Mouse (Mus musculus) neural tube, embryonic 11.5 days (tissue): ENCODE measurements around the gene Ank2. TPM values are rescaled to one million over a fixed set of nuclear protein-coding genes. Genes with fewer than 3 reads are reported as not detected.

Experiments
- ATAC-seq: fragments of 200-750 bp; cut with Nextera tagmentation; 2 replicates; pipeline ENCODE4 v1.8.0; 2017; ENCODE audit warnings: moderate number of reproducible peaks, mild to moderate bottlenecking, moderate TSS enrichment, moderate library complexity; ENCODE audit not compliant: insufficient read depth, low FRiP score, low TSS enrichment
- DNase-seq: peaks from one replicate; pipeline ENCODE4 v3.0.0-alpha.2; 2015; ENCODE audit warnings: low spot score
- H3K27ac ChIP-seq: fragments of 300-500 bp; sonication (generic); 2 replicates; pipeline ENCODE4 v1.5.1; 2014; ENCODE audit warnings: low read depth, mild to moderate bottlenecking, low read length
- H3K27me3 ChIP-seq: fragments of 300-500 bp; sonication (generic); 2 replicates; pipeline ENCODE4 v1.6.1; 2014; ENCODE audit warnings: mild to moderate bottlenecking, low read length, mixed read lengths; ENCODE audit not compliant: control insufficient read depth, insufficient read depth
- H3K36me3 ChIP-seq: fragments of 300-500 bp; sonication (generic); 2 replicates; pipeline ENCODE4 v1.6.1; 2014; ENCODE audit warnings: mild to moderate bottlenecking, low read length, moderate library complexity, mixed read lengths; ENCODE audit not compliant: control insufficient read depth, insufficient read depth
- H3K4me1 ChIP-seq: fragments of 300-500 bp; sonication (generic); 2 replicates; pipeline ENCODE4 v1.6.1; 2014; ENCODE audit warnings: low read length, mixed read lengths; ENCODE audit not compliant: control insufficient read depth, insufficient read depth
- H3K4me2 ChIP-seq: fragments of 300-500 bp; sonication (generic); 2 replicates; pipeline ENCODE4 v1.6.1; 2014; ENCODE audit warnings: low read depth, mild to moderate bottlenecking, moderate library complexity
- H3K4me3 ChIP-seq: fragments of 300-500 bp; sonication (generic); 2 replicates; pipeline ENCODE4 v1.5.1; 2014; ENCODE audit warnings: low read depth, low read length
- H3K9ac ChIP-seq: fragments of 300-500 bp; sonication (generic); 2 replicates; pipeline ENCODE4 v1.6.1; 2014; ENCODE audit warnings: mild to moderate bottlenecking, low read length
- H3K9me3 ChIP-seq: fragments of 300-500 bp; sonication (generic); 2 replicates; pipeline ENCODE4 v1.6.1; 2016; ENCODE audit warnings: low read length; ENCODE audit not compliant: control insufficient read depth
- WGBS: fragments of 180-500 bp; shearing (Covaris S2); extraction: QIAGEN DNeasy Blood & Tissue Kit; methylation state at CpG from one replicate; pipeline ENCODE4 v1.1.7; 2014; 5-methylcytosine and 5-hydroxymethylcytosine counted together
- polyA plus RNA-seq: library from polyadenylated mRNA; unstranded; fragments of >200 nt; fragmentation: Nextera tagmentation; extraction: Ambion mirVana; gene quantifications from 2 replicates; pipeline ENCODE4 v1.2.1, GENCODE M21; 2014

The Ank2 gene
- polyA plus RNA-seq, 1 experiment from 2014 or later = 64.8 TPM

DNA sequence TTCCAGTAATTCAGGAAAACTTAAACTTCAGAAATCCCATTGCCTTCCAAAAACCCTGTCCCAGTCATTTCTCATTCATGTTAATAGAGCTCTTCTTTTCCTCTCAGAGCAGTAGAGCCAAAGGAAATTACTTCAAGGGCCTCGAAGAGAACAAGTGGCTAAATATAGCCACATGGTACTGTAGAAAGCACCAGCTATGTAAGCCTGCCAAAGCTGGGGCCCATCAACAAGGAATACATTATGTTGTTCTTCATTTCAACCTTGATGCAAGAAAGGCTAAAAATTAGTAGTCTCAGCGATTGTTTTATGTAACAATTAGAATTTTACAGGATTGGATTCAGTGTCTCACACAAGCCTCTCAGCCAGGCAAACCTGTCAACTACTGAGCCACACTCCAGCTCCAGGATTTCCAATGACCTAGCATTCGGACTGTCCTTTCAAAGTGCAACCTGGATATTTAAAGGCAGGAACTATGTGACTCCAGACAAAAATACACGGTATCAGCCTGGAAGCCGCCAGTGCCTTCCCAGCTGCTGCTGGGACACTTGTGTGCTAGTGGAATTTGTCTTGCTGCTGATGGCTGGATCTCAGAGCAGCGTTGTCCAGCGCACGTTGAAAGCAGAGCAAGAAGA, 26.2 kb upstream of the Ank2 start:
- Histone ChIP-seq H3K27ac (no peak overlapping the region), H3K4me1 (no peaks in the 10 kb centered on the region), H3K4me2 (no peak overlapping the region), H3K27me3 (no peaks in the 10 kb centered on the region), H3K36me3 (no peaks in the 10 kb centered on the region), H3K9me3 (no peaks in the 10 kb centered on the region), H3K4me3 (no peak overlapping the region), H3K9ac (no peak overlapping the region)
- no peak for ATAC-seq
- 83% methylated on average over 8 of the region's 8 CpGs for WGBS
- no peak for DNase-seq

GRCm38 (mm10) chr3:127521156-127521555, 22.0 kb upstream of the Ank2 start:
- Histone ChIP-seq H3K27ac (no peak overlapping the region), H3K36me3 (no peaks in the 10 kb centered on the region), H3K4me1 (no peaks in the 10 kb centered on the region), H3K9me3 (no peaks in the 10 kb centered on the region), H3K4me3 (no peak overlapping the region), H3K4me2 (no peak overlapping the region), H3K9ac (no peak overlapping the region), H3K27me3 (no peaks in the 10 kb centered on the region)
- WGBS = 81% methylated on average over 10 of the region's 10 CpGs
- DNase-seq (no peak), ATAC-seq (no peak)

DNA sequence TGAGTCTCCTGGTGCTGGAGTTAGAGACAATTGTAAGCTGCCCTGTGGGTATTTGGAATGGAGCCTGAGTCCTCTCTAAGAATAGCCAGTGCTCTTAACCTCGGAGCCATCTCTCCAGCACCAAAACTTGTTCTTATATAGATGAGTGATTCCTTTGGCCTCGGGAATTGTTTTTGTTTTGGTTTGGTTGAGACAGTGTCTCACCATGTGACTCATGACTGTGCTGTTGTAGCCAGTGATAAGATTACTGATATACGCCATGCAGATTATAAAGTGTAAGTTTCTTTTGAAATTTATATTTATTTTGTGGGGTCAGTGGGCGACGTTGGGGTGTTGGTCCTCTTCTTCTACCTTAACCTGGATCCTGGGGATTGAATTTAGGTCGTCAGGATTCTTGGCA, 21.1 kb upstream of the Ank2 start:
- no peaks in the 10 kb centered on the region for H3K4me1 ChIP-seq
- H3K36me3 ChIP-seq = no peaks in the 10 kb centered on the region
- H3K9ac ChIP-seq = no peak overlapping the region
- H3K9me3 ChIP-seq = no peaks in the 10 kb centered on the region
- H3K27ac ChIP-seq = no peak overlapping the region
- H3K27me3 ChIP-seq = no peaks in the 10 kb centered on the region
- 89% methylated on average over 6 of the region's 6 CpGs for WGBS
- H3K4me2 ChIP-seq = no peak overlapping the region
- ATAC-seq (no peak), DNase-seq (no peak)
- no peak overlapping the region for H3K4me3 ChIP-seq

GRCm38 (mm10) chr3:127515251-127515650, 16.1 kb upstream of the Ank2 start:
- H3K9me3 ChIP-seq = no peaks in the 10 kb centered on the region
- H3K4me1 ChIP-seq = no peaks in the 10 kb centered on the region
- no peaks in the 10 kb centered on the region for H3K36me3 ChIP-seq
- no peak overlapping the region for H3K4me3 ChIP-seq
- no peak overlapping the region for H3K9ac ChIP-seq
- no peak overlapping the region for H3K4me2 ChIP-seq
- no peak overlapping the region for H3K27ac ChIP-seq
- DNase-seq = no peak
- 95% methylated on average over 1 of the region's 1 CpGs for WGBS
- ATAC-seq = no peak
- H3K27me3 ChIP-seq = no peaks in the 10 kb centered on the region

- WGBS = 91% methylated on average over 2 of the region's 2 CpGs
- Histone ChIP-seq H3K4me3 (no peak overlapping the region), H3K27ac (no peak overlapping the region), H3K27me3 (no peaks in the 10 kb centered on the region), H3K4me2 (no peak overlapping the region), H3K9me3 (no peaks in the 10 kb centered on the region), H3K36me3 (no peaks in the 10 kb centered on the region), H3K9ac (no peak overlapping the region), H3K4me1 (no peaks in the 10 kb centered on the region)
- no peak for ATAC-seq
- DNase-seq = no peak
These were observed 14.5 kb upstream of the Ank2 start for GRCm38 (mm10) chr3:127513699-127514098.

DNA sequence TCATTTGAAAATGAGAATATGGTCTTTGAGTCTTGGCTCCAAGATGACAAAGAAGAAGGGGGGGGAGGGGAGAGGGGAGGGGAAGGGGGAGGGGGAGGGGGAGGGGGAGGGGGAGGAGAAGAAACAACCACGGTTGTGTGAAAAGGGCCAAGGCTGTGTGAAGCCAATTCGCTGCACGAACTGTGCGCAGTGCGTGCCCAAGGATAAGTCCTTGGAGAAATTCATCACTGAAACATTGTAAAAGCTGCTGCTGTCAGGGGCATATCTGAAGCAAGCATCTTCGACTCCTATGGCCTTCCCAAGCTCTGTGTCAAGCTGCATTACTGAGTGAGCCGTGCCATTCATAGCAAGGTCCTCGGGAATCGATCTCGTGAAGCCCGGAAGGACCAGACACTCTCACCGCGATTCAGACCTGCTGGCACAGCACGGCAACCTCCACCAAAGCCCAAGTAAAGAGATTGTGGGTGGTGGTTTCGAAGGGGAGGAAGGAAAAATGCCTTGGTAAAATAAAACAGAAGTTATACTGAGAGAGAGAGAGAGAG, 13.7 kb upstream of the Ank2 start:
- 74% methylated on average over 15 of the region's 15 CpGs for WGBS
- no peaks in the 10 kb centered on the region for H3K4me1 ChIP-seq

GRCm38 (mm10) chr3:127511786-127512746, 12.9 kb upstream of the Ank2 start:
- no peak for DNase-seq
- no peak overlapping the region for H3K4me2 ChIP-seq
- 83% methylated on average over 12 of the region's 12 CpGs for WGBS
- no peaks in the 10 kb centered on the region for H3K36me3 ChIP-seq
- H3K27me3 ChIP-seq = no peaks in the 10 kb centered on the region
- ATAC-seq = no peak
- H3K9me3 ChIP-seq = no peaks in the 10 kb centered on the region
- no peaks in the 10 kb centered on the region for H3K4me1 ChIP-seq
- H3K27ac ChIP-seq = no peak overlapping the region
- H3K9ac ChIP-seq = no peak overlapping the region
- H3K4me3 ChIP-seq = no peak overlapping the region

More for the DNA sequence above, 13.7 kb upstream of the Ank2 start:
- no peaks in the 10 kb centered on the region for H3K9me3 ChIP-seq
- ATAC-seq (no peak), DNase-seq (no peak)
- no peaks in the 10 kb centered on the region for H3K27me3 ChIP-seq
- no peak overlapping the region for H3K4me2 ChIP-seq
- no peaks in the 10 kb centered on the region for H3K36me3 ChIP-seq
- no peak overlapping the region for H3K9ac ChIP-seq
- no peak overlapping the region for H3K4me3 ChIP-seq
- no peak overlapping the region for H3K27ac ChIP-seq

DNA sequence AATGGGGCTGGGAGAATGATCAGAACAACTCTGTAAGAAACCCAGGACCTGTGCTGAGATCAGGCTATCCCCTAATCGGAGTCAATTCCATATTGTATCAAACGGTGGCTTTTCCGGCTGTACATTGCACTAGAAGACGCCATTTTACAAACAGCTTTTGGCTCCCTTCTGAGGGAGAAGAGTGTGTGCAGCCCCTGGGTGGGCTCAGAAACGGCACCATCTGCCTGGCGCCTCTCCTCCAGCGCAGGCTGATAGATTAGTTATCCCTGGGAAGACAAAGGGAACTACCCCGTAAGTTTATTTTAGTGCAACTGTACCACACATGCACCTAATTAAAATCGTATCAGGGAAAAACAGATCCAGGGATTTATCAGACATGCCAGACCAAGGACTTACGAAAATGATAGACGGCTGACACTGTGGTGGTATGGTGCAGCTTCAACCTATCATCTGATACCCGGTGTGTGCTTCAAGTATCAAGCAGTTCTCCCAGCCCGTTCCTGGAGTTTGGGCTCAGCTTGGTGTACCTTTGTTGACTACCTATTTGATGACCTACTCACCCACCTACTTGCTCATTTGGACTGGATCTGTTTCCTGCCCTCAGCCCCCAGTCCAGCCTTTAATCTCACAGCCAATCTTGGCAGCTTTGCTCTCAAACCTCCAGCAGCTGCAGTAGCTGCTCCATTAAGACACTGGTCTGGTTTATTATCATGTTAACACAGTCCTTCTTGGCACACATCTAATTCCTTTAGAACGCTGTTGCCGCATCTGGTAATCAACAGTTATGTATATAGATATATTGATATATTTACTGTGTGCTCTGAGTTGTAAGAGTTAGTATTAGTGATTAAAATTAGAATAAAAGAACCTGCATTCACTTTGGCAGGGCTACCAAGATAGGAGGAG, 9.0 kb upstream of the Ank2 start:
- ATAC-seq = no peak
- 82% methylated on average over 15 of the region's 15 CpGs for WGBS
- no peak for DNase-seq
- H3K4me2 ChIP-seq = no peak overlapping the region
- H3K27me3 ChIP-seq = no peaks in the 10 kb centered on the region
- H3K27ac ChIP-seq = no peak overlapping the region
- no peak overlapping the region for H3K4me3 ChIP-seq
- no peaks in the 10 kb centered on the region for H3K36me3 ChIP-seq
- no peaks in the 10 kb centered on the region for H3K9me3 ChIP-seq
- H3K4me1 ChIP-seq = no peaks in the 10 kb centered on the region
- no peak overlapping the region for H3K9ac ChIP-seq
